Mouse (Mus musculus) embryonic fibroblast, embryonic 13.5 days (primary cell): ENCODE measurements around the gene Gbx1.

Experiments used
- CTCF ChIP-seq: IDR thresholded peaks from 2 replicates; pipeline ENCODE4 v1.5.1; 2011; ENCODE audit warnings: mild to moderate bottlenecking, control low read depth, low read length, moderate library complexity, borderline replicate concordance; ENCODE audit not compliant: insufficient read depth
- POLR2A ChIP-seq: IDR thresholded peaks from 2 replicates; pipeline ENCODE4 v1.6.1; 2011; ENCODE audit warnings: low read depth, mild to moderate bottlenecking, control low read depth, low read length, moderate library complexity

DNA sequence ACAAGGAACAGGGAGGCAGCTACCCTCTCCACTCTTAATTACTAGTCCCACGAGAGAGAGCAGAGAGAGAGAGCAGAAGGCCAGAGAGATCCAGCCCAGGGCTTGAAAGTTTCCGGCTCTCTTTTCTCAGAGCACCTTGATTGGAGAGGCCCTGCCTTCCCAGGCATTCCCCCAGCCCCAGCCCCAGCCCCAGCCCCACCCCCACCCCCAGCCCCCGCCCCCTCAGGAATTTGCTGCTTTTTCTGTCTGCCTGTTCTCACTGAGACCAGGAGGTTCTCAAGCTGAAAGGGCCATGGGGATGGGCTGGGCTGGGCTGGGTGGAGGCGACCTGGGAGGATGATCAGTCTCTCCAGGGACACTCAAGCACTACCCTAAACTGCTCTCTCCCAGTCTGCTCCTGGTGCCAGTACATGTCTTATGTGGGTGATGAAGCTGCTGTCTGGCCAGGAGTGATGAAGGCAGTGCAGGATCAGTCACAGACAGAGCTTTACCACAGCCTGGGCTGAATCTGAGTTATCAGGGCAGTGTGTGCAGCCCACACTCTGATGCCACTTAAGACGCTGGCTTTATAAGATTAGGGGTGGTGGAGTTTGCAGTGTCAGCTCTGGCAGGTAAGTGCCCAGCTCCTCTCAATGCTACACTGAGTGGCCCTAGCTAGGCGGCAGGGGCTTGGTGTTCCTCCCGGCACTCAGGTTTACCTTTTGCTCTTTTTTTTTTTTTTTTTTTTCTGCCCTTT is 54.0 kb downstream of the Gbx1 start:
- TF ChIP-seq CTCF: no peak
- TF ChIP-seq POLR2A: no peak
